Mouse (Mus musculus): Measurements from ENCODE around the gene Ppfibp2.

Gene Ppfibp2

GRCm38 (mm10) chr7:107594857-107595402 is at the start of gene Ppfibp2:
Gene Ppfibp2, plus strand, starts transcription at chr7:107595207.
- peak; percentile 3 for DNase-seq (ENCODE audit: extremely low read depth, insufficient read length, low spot score)

- no peak for DNase-seq (ENCODE audit: extremely low read depth, insufficient read length, low spot score)
These were observed 47.1 kb upstream of the Ppfibp2 start for GRCm38 (mm10) chr7:107547872-107548271.

DNA sequence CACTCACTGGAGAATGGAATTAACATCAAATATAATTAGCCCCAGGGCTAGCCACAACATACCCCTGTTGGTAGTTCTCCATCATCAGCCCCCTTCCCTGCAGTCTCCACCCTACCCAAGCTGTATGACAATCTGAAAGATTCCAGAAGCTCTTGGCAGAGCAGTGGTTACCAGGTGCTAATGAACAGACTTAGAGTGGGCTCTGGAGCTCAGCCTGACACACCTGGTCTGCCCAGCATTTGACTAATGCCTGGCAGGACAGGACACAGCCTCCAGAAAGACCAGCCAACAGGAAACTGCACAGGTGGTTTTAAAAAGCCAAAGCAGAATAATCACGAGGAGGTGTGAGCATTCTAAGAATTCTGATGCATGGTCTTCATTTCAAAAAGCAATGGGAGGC is 41.5 kb upstream of the Ppfibp2 start:
- no peak for DNase-seq (ENCODE audit: extremely low read depth, insufficient read length, low spot score)

GRCm38 (mm10) chr7:107555906-107556305 is 39.1 kb upstream of the Ppfibp2 start:
- no peak for DNase-seq (ENCODE audit: extremely low read depth, insufficient read length, low spot score)

DNA sequence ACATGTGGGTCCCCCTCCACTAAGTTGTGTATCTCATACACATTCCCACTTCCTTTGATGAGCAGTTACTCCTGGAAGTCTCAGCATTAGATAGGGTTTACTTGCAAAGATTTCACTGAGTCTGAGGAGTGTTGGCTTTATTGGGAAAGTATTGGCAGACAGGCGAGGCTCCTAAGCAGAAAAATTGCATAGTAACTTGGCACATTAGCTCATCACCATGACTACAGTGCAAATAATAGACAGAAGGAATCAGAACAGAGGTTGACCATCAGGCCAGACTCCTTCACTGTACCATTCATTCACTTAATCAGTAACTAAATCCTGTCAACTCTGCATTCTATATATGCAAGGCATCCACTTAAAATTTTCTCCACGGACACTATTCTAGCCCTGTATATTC is 34.3 kb upstream of the Ppfibp2 start:
- DNase-seq (ENCODE audit: extremely low read depth, insufficient read length, low spot score) = no peak

GRCm38 (mm10) chr7:107561584-107561983 is 33.4 kb upstream of the Ppfibp2 start:
- no peak for DNase-seq (ENCODE audit: extremely low read depth, insufficient read length, low spot score)

GRCm38 (mm10) chr7:107563727-107564126 is 31.3 kb upstream of the Ppfibp2 start:
- DNase-seq (ENCODE audit: extremely low read depth, insufficient read length, low spot score) = no peak

GRCm38 (mm10) chr7:107567261-107567671 is 27.7 kb upstream of the Ppfibp2 start, which contains the start of gene Olfml1:
Gene Olfml1, plus strand, starts transcription at chr7:107567446.
- DNase-seq (ENCODE audit: extremely low read depth, insufficient read length, low spot score) = no peak

DNA sequence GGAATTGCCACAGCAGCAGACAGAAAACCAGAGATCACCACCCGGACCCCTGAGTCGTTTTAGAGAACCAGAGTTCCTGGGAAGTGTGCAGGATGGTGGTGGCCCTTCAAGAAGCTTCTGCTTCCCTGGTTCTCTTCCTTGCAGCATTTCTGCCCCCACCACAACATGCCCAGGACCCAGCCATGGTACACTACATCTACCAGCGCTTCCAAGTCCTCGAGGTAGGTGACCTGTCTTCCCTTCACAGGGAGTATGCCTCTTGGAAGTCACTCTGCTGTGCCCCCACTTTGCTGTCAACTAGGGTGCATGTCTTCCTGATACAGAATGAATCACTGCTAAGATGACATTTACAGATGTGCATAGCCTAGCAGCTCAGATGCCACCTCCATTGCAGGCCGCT is 27.3 kb upstream of the Ppfibp2 start:
- DNase-seq (ENCODE audit: extremely low read depth, insufficient read length, low spot score) = no peak

- DNase-seq (ENCODE audit: extremely low read depth, insufficient read length, low spot score) = no peak
These were observed 26.0 kb upstream of the Ppfibp2 start for GRCm38 (mm10) chr7:107568971-107569370.

- no peak for DNase-seq (ENCODE audit: extremely low read depth, insufficient read length, low spot score)
These were observed 21.2 kb upstream of the Ppfibp2 start for GRCm38 (mm10) chr7:107573856-107574255.

DNA sequence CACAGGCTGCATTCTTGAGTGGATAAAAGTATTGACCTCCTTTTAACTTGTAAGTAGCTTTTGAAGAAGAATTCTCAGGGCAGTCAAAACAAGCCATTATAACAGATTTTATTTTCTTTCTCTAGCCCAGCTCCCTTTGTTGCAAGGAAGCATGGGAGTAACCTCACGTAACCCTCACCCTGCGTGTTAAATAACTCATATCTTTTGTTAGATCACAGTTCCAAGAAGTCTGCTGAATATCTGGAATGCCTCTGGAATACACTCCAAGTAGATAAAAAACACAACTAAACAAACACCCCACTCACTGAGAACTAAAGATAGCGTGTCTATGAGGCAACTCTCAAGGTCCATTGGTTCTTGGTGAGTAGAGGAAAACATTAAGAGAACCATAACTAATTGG is 20.7 kb upstream of the Ppfibp2 start:
- DNase-seq (ENCODE audit: extremely low read depth, insufficient read length, low spot score) = no peak

DNA sequence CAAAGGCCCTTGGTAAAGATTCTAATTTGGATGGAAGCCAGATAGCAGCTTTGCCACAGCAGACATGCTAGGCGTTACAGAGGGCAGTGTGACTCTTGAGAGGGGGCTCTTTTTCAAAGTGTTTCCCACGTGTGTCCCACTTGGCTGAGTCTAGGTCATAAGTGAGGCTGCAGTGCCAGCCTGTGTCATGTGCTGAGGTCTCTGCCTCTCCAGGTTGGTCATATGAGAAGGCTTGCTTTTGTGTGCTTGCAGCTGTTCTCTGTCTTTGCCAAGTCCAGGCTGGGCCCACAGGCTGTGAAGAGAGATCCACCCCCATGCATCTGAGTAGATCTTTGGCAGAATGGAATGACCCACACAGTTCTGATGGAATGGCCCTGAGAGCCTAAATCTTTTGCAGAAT is 2.4 kb upstream of the Ppfibp2 start:
- no peak for DNase-seq (ENCODE audit: extremely low read depth, insufficient read length, low spot score)

DNA sequence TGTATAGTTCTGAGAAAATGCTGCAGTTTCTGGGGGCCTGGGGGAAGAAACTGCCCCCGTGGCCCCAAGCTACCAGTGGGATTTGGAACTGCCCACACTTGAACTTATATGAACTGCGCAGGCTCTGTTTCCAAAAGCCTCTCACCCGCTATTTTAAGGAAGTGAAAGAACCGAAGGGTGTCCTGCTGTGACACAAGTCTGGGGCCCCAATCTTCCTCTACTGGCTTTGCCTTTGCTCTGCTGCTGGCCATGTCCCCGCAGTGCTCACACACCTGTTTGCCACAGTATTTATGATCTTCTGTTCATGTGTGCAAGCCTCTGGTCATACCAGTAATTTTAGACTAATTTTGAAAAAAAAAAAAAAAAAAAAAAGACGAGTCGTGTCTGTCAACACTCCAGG is 1.1 kb upstream of the Ppfibp2 start:
- no peak for DNase-seq (ENCODE audit: extremely low read depth, insufficient read length, low spot score)

- no peak for DNase-seq (ENCODE audit: extremely low read depth, insufficient read length, low spot score)
These were observed 616 bp upstream of the Ppfibp2 start for GRCm38 (mm10) chr7:107594325-107594856.

GRCm38 (mm10) chr7:107595426-107595825 is 419 bp downstream of the Ppfibp2 start:
- no peak for DNase-seq (ENCODE audit: extremely low read depth, insufficient read length, low spot score)

GRCm38 (mm10) chr7:107596753-107597152 is 1.7 kb downstream of the Ppfibp2 start:
- no peak for DNase-seq (ENCODE audit: extremely low read depth, insufficient read length, low spot score)

- no peak for DNase-seq (ENCODE audit: extremely low read depth, insufficient read length, low spot score)
These were observed 2.9 kb downstream of the Ppfibp2 start for GRCm38 (mm10) chr7:107597956-107598355.

- DNase-seq (ENCODE audit: extremely low read depth, insufficient read length, low spot score) = no peak
These were observed 5.6 kb downstream of the Ppfibp2 start for GRCm38 (mm10) chr7:107600651-107601050.

DNA sequence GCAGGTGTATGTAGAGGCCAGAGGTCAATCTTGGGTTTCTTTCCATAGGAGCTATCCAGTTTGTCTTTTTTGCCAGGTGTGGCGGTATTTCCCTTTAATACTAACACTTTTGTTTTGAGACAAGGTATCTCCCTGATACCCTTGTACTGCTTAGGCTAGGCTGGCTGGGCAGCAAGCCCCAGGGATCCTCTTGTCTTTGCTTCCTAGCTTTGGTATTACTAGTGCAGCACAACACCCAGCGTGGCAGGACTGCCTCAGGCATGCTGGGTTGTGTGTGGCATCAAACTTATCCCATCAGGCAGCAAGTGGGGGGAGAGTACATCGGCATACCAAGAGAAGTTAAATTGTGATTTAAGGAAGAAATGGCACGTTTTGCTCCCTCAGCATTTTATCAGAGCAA is 7.5 kb downstream of the Ppfibp2 start:
- DNase-seq (ENCODE audit: extremely low read depth, insufficient read length, low spot score) = no peak

DNA sequence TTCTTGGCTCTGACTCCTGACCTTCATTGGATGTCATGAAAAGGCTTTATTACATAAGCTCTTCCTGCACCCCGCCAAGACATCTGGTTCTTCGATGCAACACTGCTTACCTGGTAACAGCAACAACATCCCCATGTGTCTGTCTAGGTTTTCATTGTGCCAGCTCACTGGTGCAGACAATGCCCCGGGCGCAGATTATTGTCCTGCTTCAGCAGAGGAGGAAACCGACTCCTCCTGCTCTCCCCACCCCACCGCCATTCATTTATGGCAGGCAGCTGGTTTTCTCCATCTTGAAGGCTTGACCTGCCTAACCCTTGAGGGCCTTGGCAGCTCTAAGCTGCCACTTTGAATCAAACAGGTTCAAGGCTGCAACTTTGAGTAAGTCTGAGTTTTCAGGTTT is 7.9 kb downstream of the Ppfibp2 start:
- no peak for DNase-seq (ENCODE audit: extremely low read depth, insufficient read length, low spot score)

DNA sequence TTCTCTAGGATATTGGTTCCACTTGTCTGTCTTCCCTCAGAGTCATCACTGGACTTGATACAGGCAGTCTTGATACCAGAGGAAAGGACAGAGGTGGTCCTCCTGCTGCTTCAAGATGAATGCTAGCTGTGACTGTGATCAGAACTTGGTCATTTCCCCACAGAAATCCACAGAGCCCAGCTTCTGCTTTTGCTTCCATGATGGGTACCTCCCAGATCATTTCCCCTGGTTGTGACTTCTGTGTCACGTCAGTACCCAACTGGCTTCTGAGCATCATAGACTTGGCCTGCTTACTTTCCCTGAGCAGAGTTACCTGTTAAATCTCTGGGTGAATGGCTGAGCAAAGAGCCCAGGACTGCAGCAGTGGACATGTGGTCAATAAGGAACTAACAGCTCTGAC is 12.8 kb downstream of the Ppfibp2 start:
- DNase-seq (ENCODE audit: extremely low read depth, insufficient read length, low spot score) = no peak
